23 mouse cellular contexts compared by ENCODE assay signal in genomic region chr1:105152175-105152828, GRCm38 (mm10).
DNase-seq lines count a peak whose midpoint lies in the region; ATAC-seq and TF ChIP-seq lines count a peak whose summit lies in the region.
"Had no signal": no experiment of that assay in that cellular context is flagged by ENCODE, and none has a peak within 500 bp of the region (broad histone marks: within the 10 kb centered on the region; RNA-seq: fewer than 3 reads in every experiment).

No protein-coding gene starts in this region.

- no peak for DNase-seq in heart, postnatal 0 days (ENCODE audit: low spot score)
- DNase-seq in heart, adult 9 months (ENCODE audit: low spot score in 2 of 2): no peak
- DNase-seq in lung, adult 18-20 months: no peak
- no peak for DNase-seq in midbrain, embryonic 11.5 days (ENCODE audit: low spot score, missing footprints)
- DNase-seq: adrenal gland, adult 2 months; adrenal gland, postnatal 14 days; cerebellum, adult 11 months; cerebellum, adult 2 months; cerebellum, adult 9-11 months; cerebellum, postnatal 25 days; forebrain, postnatal 0 days; gastrocnemius, adult 2 months; gastrocnemius, postnatal 14 days; heart, adult 11 months had no signal

- WGBS in heart, postnatal 0 days: 54% methylated on average over 6 of the region's 6 CpGs
- WGBS in lung, embryonic 15.5 days: 58% methylated on average over 6 of the region's 6 CpGs
- WGBS in midbrain, embryonic 11.5 days: 83% methylated on average over 6 of the region's 6 CpGs
- 90% methylated on average over 6 of the region's 6 CpGs for WGBS in midbrain, embryonic 13.5 days

- ATAC-seq in heart, postnatal 0 days (ENCODE audit: insufficient read depth, low read depth): peak; percentile 14; the same call in 1 of the 2 replicates
- ATAC-seq in lung, embryonic 15.5 days (ENCODE audit: borderline replicate concordance, extremely low read depth, low FRiP score, low TSS enrichment): peak; percentile 19; the same call in 1 of the 2 replicates
- ATAC-seq in midbrain, embryonic 11.5 days (ENCODE audit: low FRiP score): 0 out of 2 replicates have a peak, but pooled peaks have one; percentile 1
- ATAC-seq in midbrain, embryonic 13.5 days: no peak
- ATAC-seq: CD4-positive, CD25-positive, alpha-beta regulatory T cell, adult 4 months; forebrain, embryonic 14.5 days had no signal

- H3K27ac ChIP-seq in heart, postnatal 0 days (ENCODE audit: low read depth): peak overlapping the region; percentile 30; the same call in 1 of the 2 replicates
- 0 out of 2 replicates have a peak overlapping the region, but pooled peaks have one; percentile 8 for H3K27ac ChIP-seq in lung, embryonic 15.5 days
- H3K27ac ChIP-seq in midbrain, embryonic 11.5 days (ENCODE audit: low read depth, low read length): no peak overlapping the region
- no peak overlapping the region for H3K27ac ChIP-seq in midbrain, embryonic 13.5 days
- H3K27ac ChIP-seq: embryonic facial prominence, embryonic 12.5 days; embryonic facial prominence, embryonic 15.5 days; gastrocnemius, adult 2 months; hindbrain, embryonic 12.5 days; hindbrain, embryonic 15.5 days had no signal

- H3K9ac ChIP-seq in heart, postnatal 0 days (replicated peaks; ENCODE audit: low read depth, low read length): no peak overlapping the region
- H3K9ac ChIP-seq in lung, embryonic 15.5 days: no peak overlapping the region
- no peak overlapping the region for H3K9ac ChIP-seq in midbrain, embryonic 11.5 days (ENCODE audit: low read length)
- H3K9ac ChIP-seq in midbrain, embryonic 13.5 days (replicated peaks): no peak overlapping the region
- H3K9ac ChIP-seq: embryonic facial prominence, embryonic 12.5 days; embryonic facial prominence, embryonic 15.5 days; forebrain, postnatal 0 days; hindbrain, embryonic 12.5 days; hindbrain, embryonic 15.5 days had no signal

- no peak overlapping the region for H3K4me3 ChIP-seq in heart, postnatal 0 days (ENCODE audit: low read depth, low read length)
- H3K4me3 ChIP-seq in lung, embryonic 15.5 days: no peak overlapping the region
- no peak overlapping the region for H3K4me3 ChIP-seq in midbrain, embryonic 11.5 days (ENCODE audit: low read depth, low read length)
- no peak overlapping the region for H3K4me3 ChIP-seq in midbrain, embryonic 13.5 days (replicated peaks)
- H3K4me3 ChIP-seq: embryonic facial prominence, embryonic 12.5 days; embryonic facial prominence, embryonic 15.5 days; gastrocnemius, adult 2 months; hindbrain, embryonic 12.5 days; hindbrain, embryonic 15.5 days had no signal

- no peak for TF ChIP-seq EP300 in heart, postnatal 0 days (IDR thresholded peaks at IDR 0.05; ENCODE audit: low read depth)

- TF ChIP-seq CTCF in heart, postnatal 0 days (IDR thresholded peaks at IDR 0.05; ENCODE audit: low read depth): no peak

- no peaks in the 10 kb centered on the region for H3K36me3 ChIP-seq in heart, postnatal 0 days (replicated peaks; ENCODE audit: control insufficient read depth, insufficient read depth, low read length)
- H3K36me3 ChIP-seq in lung, embryonic 15.5 days: no peaks in the 10 kb centered on the region
- no peaks in the 10 kb centered on the region for H3K36me3 ChIP-seq in midbrain, embryonic 11.5 days (ENCODE audit: control insufficient read depth, insufficient read depth, low read length)
- no peaks in the 10 kb centered on the region for H3K36me3 ChIP-seq in midbrain, embryonic 13.5 days
- H3K36me3 ChIP-seq: embryonic facial prominence, embryonic 12.5 days; embryonic facial prominence, embryonic 15.5 days; hindbrain, embryonic 12.5 days; hindbrain, embryonic 15.5 days had no signal

- H3K9me3 ChIP-seq in heart, postnatal 0 days (replicated peaks; ENCODE audit: control insufficient read depth, low read length): no peaks in the 10 kb centered on the region
- H3K9me3 ChIP-seq in lung, embryonic 15.5 days: no peaks in the 10 kb centered on the region
- no peaks in the 10 kb centered on the region for H3K9me3 ChIP-seq in midbrain, embryonic 11.5 days (ENCODE audit: control insufficient read depth, low read length)
- no peaks in the 10 kb centered on the region for H3K9me3 ChIP-seq in midbrain, embryonic 13.5 days
- H3K9me3 ChIP-seq: embryonic facial prominence, embryonic 12.5 days; embryonic facial prominence, embryonic 15.5 days; hindbrain, embryonic 12.5 days; hindbrain, embryonic 15.5 days had no signal

- H3K27me3 ChIP-seq in heart, postnatal 0 days (ENCODE audit: control insufficient read depth, insufficient read depth, low read length): no peaks in the 10 kb centered on the region
- H3K27me3 ChIP-seq in lung, embryonic 15.5 days: no peaks in the 10 kb centered on the region
- H3K27me3 ChIP-seq in midbrain, embryonic 11.5 days (ENCODE audit: control insufficient read depth, insufficient read depth, low read length): no peaks in the 10 kb centered on the region
- H3K27me3 ChIP-seq in midbrain, embryonic 13.5 days: no peaks in the 10 kb centered on the region
- H3K27me3 ChIP-seq: embryonic facial prominence, embryonic 12.5 days; embryonic facial prominence, embryonic 15.5 days; hindbrain, embryonic 12.5 days; hindbrain, embryonic 15.5 days had no signal

- no peaks in the 10 kb centered on the region for H3K4me1 ChIP-seq in heart, postnatal 0 days (ENCODE audit: control insufficient read depth, insufficient read depth)
- H3K4me1 ChIP-seq in lung, embryonic 15.5 days: no peaks in the 10 kb centered on the region
- no peaks in the 10 kb centered on the region for H3K4me1 ChIP-seq in midbrain, embryonic 11.5 days (ENCODE audit: control insufficient read depth, insufficient read depth, low read length)
- H3K4me1 ChIP-seq in midbrain, embryonic 13.5 days (replicated peaks): peaks cover 9% of the 10 kb centered on the region
- H3K4me1 ChIP-seq: embryonic facial prominence, embryonic 12.5 days; embryonic facial prominence, embryonic 15.5 days had no signal

- H3K4me2 ChIP-seq in heart, postnatal 0 days (ENCODE audit: low read depth, low read length): no peak overlapping the region
- H3K4me2 ChIP-seq in lung, embryonic 15.5 days: no peak overlapping the region
- no peak overlapping the region for H3K4me2 ChIP-seq in midbrain, embryonic 11.5 days
- no peak overlapping the region for H3K4me2 ChIP-seq in midbrain, embryonic 13.5 days (replicated peaks)
- H3K4me2 ChIP-seq: embryonic facial prominence, embryonic 12.5 days; embryonic facial prominence, embryonic 15.5 days; heart, embryonic 11.5 days; hindbrain, embryonic 12.5 days; hindbrain, embryonic 15.5 days had no signal

Comparison
In these comparisons a context has a peak if more than half of its experiments do, and no peak if none do; other contexts are left out.
1. H3K27ac ChIP-seq: peak in heart, postnatal 0 days (single experiment) and lung, embryonic 15.5 days (single experiment); none in midbrain, embryonic 11.5 days (single experiment) and midbrain, embryonic 13.5 days (single experiment).